12 mouse cellular contexts compared by ENCODE assay signal in the genomic region with DNA sequence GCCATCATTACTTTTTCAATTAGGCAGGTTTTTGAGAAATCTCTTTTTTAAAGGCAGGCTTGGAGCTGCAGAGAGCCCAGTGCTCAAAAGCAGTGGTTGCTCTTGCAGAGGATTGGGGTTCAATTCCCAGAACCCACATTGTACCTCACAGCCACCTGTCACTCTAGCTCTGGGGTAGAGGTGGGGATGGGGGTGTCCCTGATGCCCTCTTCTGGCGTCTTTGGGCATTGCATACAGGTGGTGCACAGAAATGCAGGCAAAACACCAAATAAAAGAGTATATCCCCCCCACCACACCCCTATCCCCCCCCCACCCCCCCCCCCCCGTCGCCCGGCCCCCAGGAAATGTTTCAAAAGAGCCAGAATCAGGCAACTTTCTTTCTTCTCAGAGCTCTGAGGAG. TPM values are rescaled to one million over a fixed set of nuclear protein-coding genes. Genes with fewer than 3 reads are reported as not detected.
DNase-seq lines count a peak whose midpoint lies in the region; TF ChIP-seq lines count a peak whose summit lies in the region.
"Had no signal": no experiment of that assay in that cellular context is flagged by ENCODE, and none has a peak within 500 bp of the region (broad histone marks: within the 10 kb centered on the region; RNA-seq: fewer than 3 reads in every experiment).

No protein-coding gene starts in this region.

- DNase-seq in gastrocnemius, adult 2 months = no peak
- no peak for DNase-seq in gastrocnemius, postnatal 36 days
- DNase-seq in right cerebral cortex, postnatal 4 days = peak; percentile 22
- DNase-seq in right cerebral cortex, postnatal 14 days = no peak
- DNase-seq in induced T-regulatory cell, adult 2 months (ENCODE audit: low read depth) = peak; percentile 52
- peak; percentile 55 to 56 for DNase-seq in thymus, postnatal 36 days
- no peak for DNase-seq in heart, adult 8-10 months (ENCODE audit: low spot score)
- no peak for DNase-seq in layer of hippocampus, adult 9-10 months (ENCODE audit: low spot score)
- DNase-seq: cerebellum, postnatal 25 days; kidney, adult 11 months had no signal

- TF ChIP-seq CTCF in gastrocnemius, adult 2 months (IDR thresholded peaks at IDR 0.05) = peak; percentile 35; the same call in 1 of the 2 replicates

- H3K27ac ChIP-seq in gastrocnemius, adult 2 months = no peak overlapping the region
- H3K27ac ChIP-seq: limb, embryonic 15.5 days; neural tube, embryonic 13.5 days had no signal

- H3K4me3 ChIP-seq in gastrocnemius, adult 2 months = no peak overlapping the region
- H3K4me3 ChIP-seq: limb, embryonic 15.5 days; neural tube, embryonic 13.5 days had no signal

- intact Hi-C loops in gastrocnemius, adult 2 months (cut with DNase I) = no loop called here
- intact Hi-C loops in gastrocnemius, postnatal 36 days (cut with DNase I) = no loop called here

RNA-seq across cellular contexts. Expression of a gene that starts 43.0 kb away (rescaled TPM):
- 1 to 10 TPM; 2.0 to 4.3 TPM for total RNA-seq in gastrocnemius, adult 2 months (2021)
- 1 to 10 TPM; 2.4 to 3.1 TPM for total RNA-seq in gastrocnemius, postnatal 36 days (2021)
- total RNA-seq in heart, adult 8-10 months (2022) = 1 to 10 TPM; 4.4 to 5.6 (median 5.0) TPM

Comparison
In these comparisons a context has a peak if more than half of its experiments do, and no peak if none do; other contexts are left out.
1. DNase-seq: peak in right cerebral cortex, postnatal 4 days (single experiment), induced T-regulatory cell, adult 2 months (single experiment) and thymus, postnatal 36 days (2 of 2); none in gastrocnemius, adult 2 months (single experiment), gastrocnemius, postnatal 36 days (0 of 2), right cerebral cortex, postnatal 14 days (single experiment), heart, adult 8-10 months (single experiment) and layer of hippocampus, adult 9-10 months (single experiment).